Comparison of ENCODE assay signal across 8 mouse cellular contexts in genomic region chr5:76303745-76304451, GRCm38 (mm10). TPM values are rescaled to one million over a fixed set of nuclear protein-coding genes. Genes with fewer than 3 reads are reported as not detected.
DNase-seq lines count a peak whose midpoint lies in the region; ATAC-seq and TF ChIP-seq lines count a peak whose summit lies in the region.

No protein-coding gene starts in this region.

- peak overlapping the region; percentile 96 for H3K27ac ChIP-seq in forebrain, embryonic 14.5 days (ENCODE audit: low read depth, low read length)
- peak overlapping the region; percentile 97 for H3K27ac ChIP-seq in layer of hippocampus, adult 2 months
- H3K27ac ChIP-seq in lung, embryonic 15.5 days = peak overlapping the region; percentile 98
- no peak overlapping the region for H3K27ac ChIP-seq in thymus, adult 2 months (ENCODE audit: control insufficient read depth, insufficient read depth, low read length)

- H3K9me3 ChIP-seq in E14TG2a.4 (ENCODE audit: low read length) = no peaks in the 10 kb centered on the region
- no peaks in the 10 kb centered on the region for H3K9me3 ChIP-seq in forebrain, embryonic 14.5 days (replicated peaks; ENCODE audit: control insufficient read depth, low read length)
- H3K9me3 ChIP-seq in lung, embryonic 15.5 days = no peaks in the 10 kb centered on the region

- H3K4me3 ChIP-seq in E14TG2a.4 (replicated peaks; ENCODE audit: low read length) = peak overlapping the region; percentile 94
- H3K4me3 ChIP-seq in forebrain, embryonic 14.5 days (ENCODE audit: low read depth, low read length) = peak overlapping the region; percentile 98
- peak overlapping the region; percentile 79 for H3K4me3 ChIP-seq in layer of hippocampus, adult 2 months
- H3K4me3 ChIP-seq in lung, embryonic 15.5 days = peak overlapping the region; percentile 100
- peak overlapping the region; percentile 71 for H3K4me3 ChIP-seq in thymus, adult 2 months (ENCODE audit: control insufficient read depth, insufficient read depth, low read length)

- no peaks in the 10 kb centered on the region for H3K27me3 ChIP-seq in E14TG2a.4 (ENCODE audit: insufficient read depth, low read length)
- H3K27me3 ChIP-seq in forebrain, embryonic 14.5 days (replicated peaks; ENCODE audit: control insufficient read depth, insufficient read depth, low read length) = no peaks in the 10 kb centered on the region
- H3K27me3 ChIP-seq in lung, embryonic 15.5 days = no peaks in the 10 kb centered on the region
- H3K27me3 ChIP-seq in thymus, adult 2 months (ENCODE audit: control insufficient read depth, insufficient read depth, low read length) = peaks cover 6% of the 10 kb centered on the region; the same call in 1 of the 2 replicates

- peaks cover 25% of the 10 kb centered on the region for H3K4me1 ChIP-seq in E14TG2a.4 (replicated peaks; ENCODE audit: low read depth, low read length)
- peaks cover 10% of the 10 kb centered on the region for H3K4me1 ChIP-seq in forebrain, embryonic 14.5 days (ENCODE audit: control insufficient read depth, insufficient read depth, low read length)
- peaks cover 24% of the 10 kb centered on the region for H3K4me1 ChIP-seq in lung, embryonic 15.5 days
- H3K4me1 ChIP-seq in thymus, adult 2 months (replicated peaks; ENCODE audit: control insufficient read depth, insufficient read depth, low read length) = peaks cover 6% of the 10 kb centered on the region

- DNase-seq in c-Kit-positive CD71-positive TER-119-negative erythroid progenitor cells, embryonic 14.5 days (ENCODE audit: low read depth) = peak; percentile 59
- DNase-seq in forebrain, embryonic 14.5 days (ENCODE audit: low spot score) = peak; percentile 80
- DNase-seq in heart, postnatal 14 days = peak; percentile 92 to 94
- DNase-seq in layer of hippocampus, adult 2 months (ENCODE audit: low spot score in 2 of 2) = peak; percentile 41 to 70
- DNase-seq in ovary, adult 18-20 months (ENCODE audit: low spot score) = peak; percentile 51
- peak; percentile 48 for DNase-seq in thymus, adult 2 months

- intact Hi-C loops in heart, postnatal 14 days (cut with DNase I) = loop anchor here (2.0 to 10.0 kb wide), 3 partner anchors 109 to 439 kb away; partner anchors contain the start of gene Srd5a3

- peaks cover 9% of the 10 kb centered on the region; the same call in 1 of the 2 replicates for H3K36me3 ChIP-seq in E14TG2a.4 (ENCODE audit: insufficient read depth, low read length)
- no peaks in the 10 kb centered on the region for H3K36me3 ChIP-seq in forebrain, embryonic 14.5 days (ENCODE audit: control insufficient read depth, insufficient read depth, low read length)
- no peaks in the 10 kb centered on the region for H3K36me3 ChIP-seq in lung, embryonic 15.5 days
- H3K36me3 ChIP-seq in thymus, adult 2 months (ENCODE audit: control insufficient read depth, insufficient read depth, low read length) = no peaks in the 10 kb centered on the region

- no peak for TF ChIP-seq CTCF in E14TG2a.4 (conservative IDR thresholded peaks at IDR 0.05; ENCODE audit: low read length)
- TF ChIP-seq CTCF in layer of hippocampus, adult 2 months (conservative IDR thresholded peaks at IDR 0.05) = no peak
- TF ChIP-seq CTCF in thymus, adult 2 months (IDR thresholded peaks at IDR 0.05; ENCODE audit: borderline replicate concordance, control insufficient read depth, extremely low read depth, insufficient read depth, low read length, poor library complexity) = no peak

- peak overlapping the region; percentile 93 for H3K9ac ChIP-seq in forebrain, embryonic 14.5 days (ENCODE audit: low read length)
- H3K9ac ChIP-seq in lung, embryonic 15.5 days = peak overlapping the region; percentile 95

- WGBS in forebrain, embryonic 14.5 days = under 1% methylated on average over 70 of the region's 100 CpGs
- under 1% methylated on average over 61 of the region's 100 CpGs for WGBS in lung, embryonic 15.5 days
- WGBS in thymus, adult 2 months = 1% methylated on average over 91 of the region's 100 CpGs

- no peak for TF ChIP-seq POLR2A in thymus, adult 2 months (IDR thresholded peaks at IDR 0.05; ENCODE audit: control insufficient read depth, extremely low read depth, insufficient read depth, low read length, poor library complexity)

- peak overlapping the region; percentile 81 for H3K4me2 ChIP-seq in forebrain, embryonic 14.5 days (ENCODE audit: low read length)
- peak overlapping the region; percentile 94 for H3K4me2 ChIP-seq in lung, embryonic 15.5 days

- peak; percentile 70 for ATAC-seq in forebrain, embryonic 14.5 days
- peak; percentile 85 for ATAC-seq in lung, embryonic 15.5 days (ENCODE audit: borderline replicate concordance, extremely low read depth, low FRiP score, low TSS enrichment)

RNA-seq across cellular contexts. Expression of gene Clock, which starts 0.7 kb away (rescaled TPM):
- polyA plus RNA-seq in forebrain, embryonic 14.5 days (2014; fragmentation: Nextera tagmentation; extraction: Ambion mirVana) = 8.2 and 13.6 TPM in 2 replicates
- total RNA-seq in heart, postnatal 14 days (2021) = 10 to 100 TPM; 33.5 to 34.0 TPM
- total RNA-seq in layer of hippocampus, adult 2 months (2021) = 10 to 100 TPM; 49.5 to 51.9 TPM
- 11.7 and 13.5 TPM in 2 replicates for polyA plus RNA-seq in lung, embryonic 15.5 days (2015; fragmentation: Nextera tagmentation; extraction: Ambion mirVana)
- polyA plus RNA-seq in thymus, adult 2 months (2012; rRNA removed) = 7.7 and 8.4 TPM in 2 replicates

RNA-seq across cellular contexts. Expression of gene Pdcl2, which starts 27.1 kb away (rescaled TPM):
- polyA plus RNA-seq in forebrain, embryonic 14.5 days (2014; fragmentation: Nextera tagmentation; extraction: Ambion mirVana) = not detected in 2 replicates
- not detected for total RNA-seq in heart, postnatal 14 days (2021)
- not detected for total RNA-seq in layer of hippocampus, adult 2 months (2021)
- polyA plus RNA-seq in lung, embryonic 15.5 days (2015; fragmentation: Nextera tagmentation; extraction: Ambion mirVana) = not detected in 2 replicates
- polyA plus RNA-seq in thymus, adult 2 months (2012; rRNA removed) = not detected in 2 replicates

RNA-seq across cellular contexts. Expression of gene Nmu, which starts 59.7 kb away (rescaled TPM):
- 0.54 TPM in 1 of 2 replicates, not detected in the other for polyA plus RNA-seq in forebrain, embryonic 14.5 days (2014; fragmentation: Nextera tagmentation; extraction: Ambion mirVana)
- not detected for total RNA-seq in heart, postnatal 14 days (2021)
- total RNA-seq in layer of hippocampus, adult 2 months (2021) = not detected
- polyA plus RNA-seq in lung, embryonic 15.5 days (2015; fragmentation: Nextera tagmentation; extraction: Ambion mirVana) = 0.19 and 0.26 TPM in 2 replicates
- polyA plus RNA-seq in thymus, adult 2 months (2012; rRNA removed) = not detected in 2 replicates
